Mouse (Mus musculus) lung, postnatal 0 days (tissue): ENCODE measurements around the gene Phlpp1.

Experiments used
- CTCF ChIP-seq: IDR thresholded peaks from 2 replicates; pipeline ENCODE4 v1.5.1; 2016; ENCODE audit warnings: antibody characterized with exemption, mild to moderate bottlenecking
- EP300 ChIP-seq: IDR thresholded peaks from 2 replicates; pipeline ENCODE4 v1.6.1; 2016; ENCODE audit warnings: antibody characterized with exemption, mild to moderate bottlenecking, control low read depth

GRCm38 (mm10) chr1:106241059-106241458 is 69.5 kb downstream of the Phlpp1 start:
- no peak for TF ChIP-seq CTCF
- TF ChIP-seq EP300, result no peak
